Mouse (Mus musculus) kidney, adult 9 months (tissue): ENCODE measurements around the gene Gm38392.
A peak's percentile ranks its signal among the peaks of the same experiment; 100 is the strongest.
"Not testable (repeated sequence)": the region's sequence is repeated elsewhere in the genome, so short reads cannot be mapped to it uniquely, and the experiment has no call there.

Source experiments
- DNase-seq: peaks from one replicate; pipeline ENCODE4 v3.0.0; 2022

The Gm38392 gene

GRCm38 (mm10) chr3:88276529-88277143 is 10.4 kb downstream of the Gm38392 start:
- peak; percentile 51 for DNase-seq

- no peak for DNase-seq
Observed at GRCm38 (mm10) chr3:88276121-88276520, 10.9 kb downstream of the Gm38392 start.

GRCm38 (mm10) chr3:88274002-88274401 is 13.0 kb downstream of the Gm38392 start:
- no peak for DNase-seq

GRCm38 (mm10) chr3:88271859-88272258 is 15.2 kb downstream of the Gm38392 start:
- no peak for DNase-seq

- not testable (repeated sequence) for DNase-seq
Observed at GRCm38 (mm10) chr3:88271298-88271697, 15.7 kb downstream of the Gm38392 start.

- no peak for DNase-seq
Observed at GRCm38 (mm10) chr3:88268991-88269390, 18.0 kb downstream of the Gm38392 start.

- DNase-seq, result not testable (repeated sequence)
Observed at GRCm38 (mm10) chr3:88268014-88268413, 19.0 kb downstream of the Gm38392 start.

GRCm38 (mm10) chr3:88262346-88262745 is 24.7 kb downstream of the Gm38392 start:
- DNase-seq, result no peak

GRCm38 (mm10) chr3:88256382-88256781 is 30.6 kb downstream of the Gm38392 start:
- DNase-seq, result peak; percentile 19

- no peak for DNase-seq
Observed at GRCm38 (mm10) chr3:88255950-88256349, 31.1 kb downstream of the Gm38392 start.

GRCm38 (mm10) chr3:88254268-88254926 is 32.6 kb downstream of the Gm38392 start, which contains the start of gene Rhbg:
Gene Rhbg, minus strand, starts transcription at chr3:88254709.
- peak; percentile 76 for DNase-seq

- DNase-seq, result no peak
Observed at GRCm38 (mm10) chr3:88252739-88253138, 34.3 kb downstream of the Gm38392 start.

GRCm38 (mm10) chr3:88248406-88248805 is 38.6 kb downstream of the Gm38392 start:
- DNase-seq, result no peak

GRCm38 (mm10) chr3:88247666-88248065 is 39.3 kb downstream of the Gm38392 start:
- no peak for DNase-seq

GRCm38 (mm10) chr3:88245811-88246210 is 41.2 kb downstream of the Gm38392 start:
- peak; percentile 71 for DNase-seq

- DNase-seq, result peak; percentile 32
Observed at GRCm38 (mm10) chr3:88244071-88244470, 42.9 kb downstream of the Gm38392 start.

- peak; percentile 80 for DNase-seq
Observed at GRCm38 (mm10) chr3:88242531-88242930, 44.5 kb downstream of the Gm38392 start.

GRCm38 (mm10) chr3:88241045-88241786 is 45.8 kb downstream of the Gm38392 start:
- DNase-seq, result no peak

- no peak for DNase-seq
Observed at GRCm38 (mm10) chr3:88239446-88239845, 47.6 kb downstream of the Gm38392 start.

GRCm38 (mm10) chr3:88238866-88239391 is 48.1 kb downstream of the Gm38392 start:
- no peak for DNase-seq

- peak; percentile 28 for DNase-seq
Observed at GRCm38 (mm10) chr3:88237556-88238194, 49.3 kb downstream of the Gm38392 start.

- DNase-seq, result no peak
Observed at GRCm38 (mm10) chr3:88237161-88237555, 49.9 kb downstream of the Gm38392 start.

GRCm38 (mm10) chr3:88235616-88236015 is 51.4 kb downstream of the Gm38392 start:
- no peak for DNase-seq
